Comparison of ENCODE assay signal across 7 mouse cellular contexts in genomic region chr15:102670767-102671575, GRCm38 (mm10). TPM values are rescaled to one million over a fixed set of nuclear protein-coding genes. Genes with fewer than 3 reads are reported as not detected.
A peak's percentile ranks its signal among the peaks of the same experiment; 100 is the strongest.
DNase-seq lines count a peak whose midpoint lies in the region; ATAC-seq lines count a peak whose summit lies in the region.

No protein-coding gene starts in this region.

- peaks cover 5% of the 10 kb centered on the region for H3K36me3 ChIP-seq in intestine, embryonic 16.5 days (ENCODE audit: control insufficient read depth, insufficient read depth, low read length)
- H3K36me3 ChIP-seq in midbrain, embryonic 11.5 days (ENCODE audit: control insufficient read depth, insufficient read depth, low read length): peaks cover 5% of the 10 kb centered on the region; the same call in 1 of the 2 replicates

- H3K4me3 ChIP-seq in intestine, embryonic 16.5 days (ENCODE audit: low read length): peak overlapping the region; percentile 76
- peak overlapping the region; percentile 64 for H3K4me3 ChIP-seq in midbrain, embryonic 11.5 days (ENCODE audit: low read depth, low read length)

- DNase-seq in adrenal gland, adult 18-20 months (ENCODE audit: low spot score in 2 of 2): peak; percentile 93 to 94
- DNase-seq in embryo, embryonic 11 days: peak; percentile 97
- DNase-seq in gastrocnemius, postnatal 36 days: peak; percentile 96 to 97
- DNase-seq in left cerebral cortex, postnatal 36 days (ENCODE audit: low spot score in 2 of 2): peak; percentile 97 to 98
- peak; percentile 100 for DNase-seq in midbrain, embryonic 11.5 days (ENCODE audit: low spot score, missing footprints)
- DNase-seq in skeletal muscle tissue, adult 2 months (ENCODE audit: low read depth, low spot score): peak; percentile 100

- H3K4me1 ChIP-seq in intestine, embryonic 16.5 days (ENCODE audit: control insufficient read depth, insufficient read depth, low read length): peaks cover 23% of the 10 kb centered on the region
- H3K4me1 ChIP-seq in midbrain, embryonic 11.5 days (ENCODE audit: control insufficient read depth, insufficient read depth, low read length): peaks cover 22% of the 10 kb centered on the region

- intact Hi-C loops in gastrocnemius, postnatal 36 days (cut with DNase I): no loop called here
- intact Hi-C loops in left cerebral cortex, postnatal 36 days (cut with DNase I): loop anchor here (2.0 to 5.0 kb wide), 2 partner anchors 46 to 114 kb away; partner anchors contain the start of genes Atf7 and Gm28047

- peak; percentile 92 for ATAC-seq in intestine, embryonic 16.5 days
- ATAC-seq in midbrain, embryonic 11.5 days (ENCODE audit: low FRiP score): peak; percentile 88

- WGBS in intestine, embryonic 16.5 days: under 1% methylated on average over 53 of the region's 53 CpGs
- WGBS in midbrain, embryonic 11.5 days: under 1% methylated on average over 53 of the region's 53 CpGs

- H3K4me2 ChIP-seq in intestine, embryonic 16.5 days (ENCODE audit: low read depth, low read length): peak overlapping the region; percentile 90
- peak overlapping the region; percentile 85 for H3K4me2 ChIP-seq in midbrain, embryonic 11.5 days

- H3K27me3 ChIP-seq in intestine, embryonic 16.5 days (replicated peaks; ENCODE audit: control insufficient read depth, insufficient read depth, low read length): no peaks in the 10 kb centered on the region
- no peaks in the 10 kb centered on the region for H3K27me3 ChIP-seq in midbrain, embryonic 11.5 days (ENCODE audit: control insufficient read depth, insufficient read depth, low read length)

- H3K9me3 ChIP-seq in intestine, embryonic 16.5 days (ENCODE audit: control insufficient read depth, low read length): no peaks in the 10 kb centered on the region
- no peaks in the 10 kb centered on the region for H3K9me3 ChIP-seq in midbrain, embryonic 11.5 days (ENCODE audit: control insufficient read depth, low read length)

- H3K9ac ChIP-seq in intestine, embryonic 16.5 days (ENCODE audit: low read depth, low read length): peak overlapping the region; percentile 96
- H3K9ac ChIP-seq in midbrain, embryonic 11.5 days (ENCODE audit: low read length): peak overlapping the region; percentile 90

- H3K27ac ChIP-seq in intestine, embryonic 16.5 days (ENCODE audit: low read length): peak overlapping the region; percentile 99
- peak overlapping the region; percentile 96 for H3K27ac ChIP-seq in midbrain, embryonic 11.5 days (ENCODE audit: low read depth, low read length)

RNA-seq across cellular contexts. Expression of gene Atp5g2, which starts 1.2 kb away (rescaled TPM):
- total RNA-seq in adrenal gland, adult 18-20 months (2021): 10 to 100 TPM; 18.3 to 19.4 TPM
- 10 to 100 TPM; 12.7 to 29.6 TPM for total RNA-seq in gastrocnemius, postnatal 36 days (2021)
- polyA plus RNA-seq in intestine, embryonic 16.5 days (2015; fragmentation: Nextera tagmentation; extraction: Ambion mirVana): 55.5 and 77.3 TPM in 2 replicates
- total RNA-seq in left cerebral cortex, postnatal 36 days (2021): 10 to 100 TPM in 1 of 2 experiments, 1 to 10 TPM in 1; 8.8 to 11.0 TPM
- 67.4 and 71.3 TPM in 2 replicates for polyA plus RNA-seq in midbrain, embryonic 11.5 days (2014; fragmentation: Nextera tagmentation; extraction: Ambion mirVana)

RNA-seq across cellular contexts. Expression of gene Atf7, which starts 45.7 kb away (rescaled TPM):
- total RNA-seq in adrenal gland, adult 18-20 months (2021): 10 to 100 TPM; 58.9 to 62.1 TPM
- total RNA-seq in gastrocnemius, postnatal 36 days (2021): 10 to 100 TPM; 42.7 to 50.3 TPM
- 21.9 and 22.5 TPM in 2 replicates for polyA plus RNA-seq in intestine, embryonic 16.5 days (2015; fragmentation: Nextera tagmentation; extraction: Ambion mirVana)
- 10 to 100 TPM; 27.1 to 43.0 TPM for total RNA-seq in left cerebral cortex, postnatal 36 days (2021)
- 9.8 and 13.1 TPM in 2 replicates for polyA plus RNA-seq in midbrain, embryonic 11.5 days (2014; fragmentation: Nextera tagmentation; extraction: Ambion mirVana)

RNA-seq across cellular contexts. Expression of gene Gm28047, which starts 46.1 kb away (rescaled TPM):
- 1 to 10 TPM; 1.7 to 3.2 TPM for total RNA-seq in adrenal gland, adult 18-20 months (2021)
- 1 to 10 TPM in 1 of 2 experiments, not detected in 1; 1.6 TPM for total RNA-seq in gastrocnemius, postnatal 36 days (2021)
- polyA plus RNA-seq in intestine, embryonic 16.5 days (2015; fragmentation: Nextera tagmentation; extraction: Ambion mirVana): not detected in 2 replicates
- total RNA-seq in left cerebral cortex, postnatal 36 days (2021): not detected
- polyA plus RNA-seq in midbrain, embryonic 11.5 days (2014; fragmentation: Nextera tagmentation; extraction: Ambion mirVana): 0.08 TPM in 1 of 2 replicates, not detected in the other

RNA-seq across cellular contexts. Expression of gene Calcoco1, which starts 51.0 kb away (rescaled TPM):
- 100 to 1,000 TPM in 1 of 2 experiments, 10 to 100 TPM in 1; 95.4 to 106 TPM for total RNA-seq in adrenal gland, adult 18-20 months (2021)
- 10 to 100 TPM; 57.9 to 72.7 TPM for total RNA-seq in gastrocnemius, postnatal 36 days (2021)
- polyA plus RNA-seq in intestine, embryonic 16.5 days (2015; fragmentation: Nextera tagmentation; extraction: Ambion mirVana): 26.5 and 27.0 TPM in 2 replicates
- 10 to 100 TPM; 70.8 to 82.0 TPM for total RNA-seq in left cerebral cortex, postnatal 36 days (2021)
- polyA plus RNA-seq in midbrain, embryonic 11.5 days (2014; fragmentation: Nextera tagmentation; extraction: Ambion mirVana): 27.5 and 28.3 TPM in 2 replicates

Comparison
In these comparisons a context has a peak if more than half of its experiments do, and no peak if none do; other contexts are left out.
1. Peak in every context shown above with its lines: DNase-seq, ATAC-seq, H3K4me3 ChIP-seq and H3K27ac ChIP-seq.